Mouse (Mus musculus): ENCODE data around the gene Rnf183.
"Not testable (repeated sequence)": the region's sequence is repeated elsewhere in the genome, so short reads cannot be mapped to it uniquely, and the experiment has no call there.

Gene Rnf183

GRCm38 (mm10) chr4:62435081-62435480 lies at the start of gene Rnf183:
Gene Rnf183 (minus strand): TSS chr4:62435252.
- no peak for DNase-seq

GRCm38 (mm10) chr4:62480709-62481605 lies 45.9 kb upstream of the Rnf183 start:
- no peak for DNase-seq

- peak in 1 of 2 experiments; percentile 35 for DNase-seq
Measured at GRCm38 (mm10) chr4:62479937-62480708, 45.1 kb upstream of the Rnf183 start, which contains the start of gene Bspry. Gene Bspry (plus strand): TSS chr4:62480053.

DNA sequence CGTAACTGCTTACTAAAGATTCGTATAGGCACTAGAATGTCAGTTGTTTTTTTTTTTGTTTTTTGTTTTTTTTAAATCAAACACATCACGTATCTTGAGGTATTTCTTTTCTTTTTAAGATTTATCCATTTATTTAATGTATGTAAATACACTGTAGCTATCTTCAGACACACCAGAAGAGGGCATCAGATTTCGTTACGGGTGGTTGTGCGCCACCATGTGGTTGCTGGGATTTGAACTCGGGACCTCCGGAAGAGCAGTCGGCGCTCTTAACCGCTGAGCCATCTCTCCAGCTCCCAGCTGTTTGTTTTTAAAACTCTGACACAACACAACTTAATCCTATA lies 44.5 kb upstream of the Rnf183 start:
- not testable (repeated sequence) for DNase-seq

DNA sequence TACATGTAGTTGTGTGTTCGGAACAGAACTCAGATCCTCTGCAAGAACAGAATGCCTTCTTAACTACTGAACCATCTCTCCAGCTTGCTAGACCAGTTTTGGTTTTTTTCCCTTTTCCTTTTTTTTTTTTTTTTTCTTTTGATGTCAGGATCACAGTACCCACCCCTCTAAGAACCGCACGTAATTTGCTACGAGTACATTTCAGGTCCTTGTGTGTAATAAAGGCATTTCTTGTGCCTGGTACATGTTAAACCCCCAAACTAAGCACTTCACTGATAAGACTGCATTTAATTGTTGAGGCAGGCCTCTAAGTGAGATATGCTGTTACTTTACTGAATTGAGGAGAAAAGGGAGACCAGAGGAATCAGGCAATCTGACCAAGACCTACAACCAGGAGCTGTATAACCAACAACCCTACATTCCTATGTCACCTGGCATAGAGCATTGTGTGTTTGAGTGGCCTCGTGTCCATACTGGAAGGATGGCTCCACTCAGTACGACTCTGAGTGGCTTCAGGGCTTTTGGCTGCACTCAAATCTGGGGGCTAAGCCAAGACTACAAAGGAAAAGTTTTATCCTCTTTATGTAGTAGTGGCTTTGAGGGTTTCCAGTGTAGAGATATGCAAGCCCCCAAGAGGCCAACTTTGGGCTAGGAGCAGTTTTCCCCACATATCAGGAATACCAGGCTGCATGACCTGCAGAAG lies 42.6 kb upstream of the Rnf183 start:
- no peak for DNase-seq

GRCm38 (mm10) chr4:62475793-62476192 lies 40.7 kb upstream of the Rnf183 start:
- no peak for DNase-seq

GRCm38 (mm10) chr4:62475131-62475530 lies 40.1 kb upstream of the Rnf183 start:
- no peak for DNase-seq

DNA sequence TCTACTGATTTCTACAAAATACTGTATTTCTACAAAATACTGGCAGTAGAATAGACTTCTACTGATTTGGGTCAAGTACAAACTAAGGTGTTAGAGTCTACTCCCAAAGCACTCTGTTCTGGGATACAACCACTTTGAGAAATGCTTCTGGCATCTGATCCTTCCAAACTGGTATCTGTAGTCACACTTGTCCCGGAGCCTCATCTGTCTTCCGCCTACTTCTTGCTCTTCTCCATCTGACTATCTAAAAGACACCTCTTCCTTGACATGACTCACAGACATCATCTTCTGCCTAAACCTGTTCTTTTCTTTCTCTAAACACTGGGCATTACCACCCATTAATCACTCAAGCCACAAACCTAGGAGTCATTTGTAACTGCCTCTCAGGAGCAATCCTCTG lies 37.0 kb upstream of the Rnf183 start:
- DNase-seq = no peak

GRCm38 (mm10) chr4:62470598-62471051 lies 35.6 kb upstream of the Rnf183 start, which contains the start of gene Wdr31:
Gene Wdr31 (minus strand): TSS chr4:62470896.
- peak; percentile 80 to 82 for DNase-seq

- no peak for DNase-seq
Measured at GRCm38 (mm10) chr4:62468158-62468557, 33.1 kb upstream of the Rnf183 start.

GRCm38 (mm10) chr4:62463124-62463523 lies 28.1 kb upstream of the Rnf183 start:
- no peak for DNase-seq

DNA sequence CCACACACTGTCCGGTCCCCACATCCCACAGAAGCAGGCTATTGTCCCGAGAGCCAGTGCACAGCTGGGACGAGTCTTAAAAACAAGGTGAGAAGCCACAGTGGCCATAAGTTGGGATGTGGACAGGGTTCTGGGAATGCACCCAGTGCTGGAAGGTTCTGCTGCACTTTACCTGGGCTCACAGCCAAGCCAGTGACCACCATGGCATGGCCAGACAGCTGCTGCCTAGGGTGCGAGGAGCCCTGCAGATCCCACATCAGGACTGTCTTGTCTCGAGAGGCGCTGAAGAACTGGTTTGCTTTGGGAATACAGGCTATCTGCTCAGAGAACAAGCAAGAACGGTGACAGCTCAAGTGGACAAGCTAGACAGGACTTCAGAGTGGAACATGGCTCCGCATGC lies 25.3 kb upstream of the Rnf183 start:
- DNase-seq = no peak

- no peak for DNase-seq
Measured at GRCm38 (mm10) chr4:62459081-62459480, 24.0 kb upstream of the Rnf183 start.

DNA sequence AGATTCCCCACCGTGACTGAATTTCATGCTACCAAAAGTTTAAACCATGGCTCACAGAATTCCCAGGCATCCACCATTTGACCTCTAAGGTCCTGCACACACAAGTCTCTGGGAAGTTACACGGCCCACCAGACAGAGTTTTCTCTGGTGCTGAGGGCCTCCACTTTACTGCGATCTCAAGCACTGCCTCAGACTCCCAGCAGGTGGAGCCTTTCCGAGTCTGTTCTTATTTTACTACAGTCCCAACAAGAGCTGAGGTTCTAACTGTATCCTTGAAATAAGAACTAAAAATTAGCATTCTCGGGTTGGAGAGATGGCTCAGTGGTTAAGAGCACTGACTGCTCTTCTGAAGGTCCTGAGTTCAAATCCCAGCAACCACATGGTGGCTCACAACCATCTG lies 19.9 kb upstream of the Rnf183 start:
- peak; percentile 32 to 34 for DNase-seq

DNA sequence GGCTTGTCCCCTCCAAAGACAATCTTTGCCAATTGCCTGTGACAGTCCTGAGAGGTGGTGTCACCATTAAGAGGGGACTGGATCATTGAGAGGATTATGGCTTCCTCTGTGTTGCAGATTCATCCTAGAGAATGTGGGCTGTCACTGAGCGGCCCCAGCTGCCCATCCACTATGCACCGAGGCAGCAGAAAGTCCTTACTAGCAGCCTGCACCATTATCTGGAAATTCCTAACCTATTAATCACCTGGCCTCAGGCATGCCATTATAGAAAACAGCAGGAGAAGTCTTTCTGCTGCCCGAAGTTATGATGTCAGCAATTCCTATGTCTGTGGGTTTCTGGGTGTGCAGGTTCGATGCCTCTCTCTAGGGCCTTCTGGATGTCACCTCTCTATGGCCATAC lies 5.9 kb upstream of the Rnf183 start:
- no peak for DNase-seq

DNA sequence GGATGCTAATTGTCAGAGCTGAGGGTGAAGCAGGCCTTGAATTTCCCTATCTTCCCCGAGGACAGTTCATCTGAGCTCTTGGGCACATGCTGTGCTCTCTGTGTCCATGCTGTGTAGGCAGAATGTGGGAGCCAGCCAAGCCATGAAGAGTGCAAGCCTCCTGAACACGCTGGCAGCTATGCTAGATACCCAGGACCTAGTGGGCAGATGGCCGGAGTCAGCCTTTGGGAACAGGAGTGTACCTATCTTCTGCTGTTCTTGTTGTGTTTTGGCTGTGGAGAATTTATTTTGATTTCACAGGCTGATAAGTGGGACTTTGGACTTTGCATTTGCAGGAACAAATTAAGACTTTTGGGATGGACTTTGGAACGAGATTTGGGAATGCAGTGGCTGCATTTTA lies 5.5 kb upstream of the Rnf183 start:
- DNase-seq = peak; percentile 82 to 84

- DNase-seq = no peak
Measured at GRCm38 (mm10) chr4:62439793-62440192, 4.7 kb upstream of the Rnf183 start.

DNA sequence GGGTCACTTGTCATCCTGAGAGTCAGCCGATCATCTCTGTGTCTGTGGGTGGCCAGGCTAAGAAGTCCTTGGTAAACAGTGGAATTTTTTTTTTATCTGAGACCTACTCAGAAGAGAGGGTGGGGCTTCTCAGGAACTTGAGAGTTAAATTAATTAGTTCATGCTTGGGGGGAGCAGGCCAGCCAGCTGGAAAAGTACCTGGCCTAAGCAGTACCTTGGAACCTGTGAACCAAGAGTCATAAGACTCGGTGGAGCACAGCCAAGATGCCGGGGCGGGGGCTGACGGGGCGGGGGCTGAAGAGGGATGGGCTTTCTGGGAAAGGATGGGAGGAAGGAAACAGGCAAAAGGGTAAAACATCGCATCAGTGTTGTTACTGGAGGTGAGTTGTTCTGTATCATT lies 2.8 kb upstream of the Rnf183 start:
- DNase-seq = no peak

DNA sequence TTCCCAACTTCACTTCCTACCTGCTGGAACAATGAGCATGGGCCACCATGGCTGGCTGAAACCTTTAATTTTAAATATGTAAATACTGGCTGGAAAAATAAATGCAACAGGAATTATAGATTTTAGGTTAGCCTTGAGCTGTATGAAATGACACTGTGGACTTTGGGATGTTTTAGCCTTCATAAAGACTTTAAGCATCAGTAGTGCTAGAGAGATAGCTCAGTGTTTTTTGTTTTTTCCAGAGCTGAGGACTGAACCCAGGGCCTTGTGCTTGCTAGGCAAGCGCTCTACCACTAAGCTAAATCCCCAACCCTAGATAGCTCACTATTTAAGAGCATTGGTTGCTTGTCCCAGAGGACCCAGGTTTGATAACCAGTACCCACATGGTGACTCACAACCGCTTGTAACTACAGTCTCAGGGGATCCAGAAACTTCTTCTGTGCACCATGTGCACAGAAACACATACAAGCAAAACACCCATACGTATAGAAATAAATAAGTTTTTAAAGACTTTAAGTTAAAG lies 2.3 kb upstream of the Rnf183 start:
- DNase-seq = no peak

DNA sequence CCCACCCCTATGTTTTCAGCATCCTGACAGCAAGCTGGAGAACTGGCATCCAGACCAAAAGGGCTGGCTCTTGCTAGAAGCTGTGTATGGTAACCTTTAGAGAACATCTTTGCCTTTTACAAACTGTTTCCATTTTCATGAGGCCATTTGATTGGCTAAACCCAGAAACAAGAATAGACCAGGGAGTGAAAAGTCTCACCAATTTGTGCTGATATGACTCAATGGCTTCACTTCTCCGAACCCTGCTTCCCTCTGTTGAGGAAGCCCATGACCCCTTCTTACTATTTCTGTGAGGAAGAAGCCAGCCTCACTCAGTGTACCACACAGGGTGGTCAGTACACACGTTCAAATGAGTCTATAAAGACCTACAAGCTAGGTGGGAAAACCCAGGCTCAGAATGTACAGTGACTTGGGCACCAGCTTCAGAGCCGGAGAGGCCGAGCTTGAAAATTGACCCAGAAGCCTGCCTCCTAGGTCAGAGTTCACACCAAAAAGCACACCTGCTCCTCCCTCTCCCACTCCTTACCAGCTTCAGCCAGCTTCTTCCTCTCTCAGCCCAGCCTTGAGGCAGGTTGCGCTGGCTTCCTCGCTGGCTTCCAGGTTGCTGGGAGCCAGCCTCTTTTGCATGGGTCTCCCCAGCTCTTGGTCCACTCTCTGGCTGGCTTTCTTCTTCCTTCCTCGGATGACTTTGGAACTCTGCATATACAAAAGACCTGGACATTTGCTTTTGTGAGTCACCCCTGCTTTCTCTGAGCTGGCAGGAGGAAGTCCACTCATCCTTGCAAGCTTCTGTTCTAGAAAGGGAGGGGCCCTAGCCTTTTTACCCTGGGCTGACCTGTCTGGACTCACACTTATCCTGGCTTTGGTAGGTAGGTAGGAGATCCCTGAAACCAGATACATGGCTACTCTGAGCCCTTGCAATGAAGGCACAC lies 847 bp downstream of the Rnf183 start:
- no peak for DNase-seq

GRCm38 (mm10) chr4:62431522-62431921 lies 3.5 kb downstream of the Rnf183 start:
- DNase-seq = no peak

GRCm38 (mm10) chr4:62430678-62431077 lies 4.4 kb downstream of the Rnf183 start:
- DNase-seq = no peak

All from cerebellum, postnatal 36 days (tissue).